Mouse (Mus musculus): ENCODE results near the gene Mlf1.

The Mlf1 gene

GRCm38 (mm10) chr3:67373872-67374271 is at the start of gene Mlf1:
Mlf1 (plus strand) TSS chr3:67374097.
- DNase-seq: peak; percentile 82

DNA sequence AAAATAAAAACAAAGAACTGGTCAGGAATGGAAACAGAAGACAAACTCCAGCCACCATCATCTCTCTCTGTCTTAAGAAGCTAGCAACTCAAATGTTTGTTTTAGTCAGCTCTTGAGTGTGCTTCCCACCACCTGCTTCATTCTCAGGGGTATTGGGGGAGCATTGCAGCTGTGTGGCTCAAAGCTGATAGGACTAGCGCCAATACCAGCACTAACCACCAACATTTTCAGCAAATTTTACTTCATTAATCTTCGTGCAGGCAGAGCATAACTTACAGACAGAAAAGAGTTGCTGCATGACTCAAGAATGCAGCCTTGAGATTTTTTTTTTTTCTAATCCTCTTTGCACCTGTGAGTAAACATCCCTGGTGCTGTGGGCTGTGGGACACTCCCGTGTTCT is 34.3 kb upstream of the Mlf1 start:
- no peak for DNase-seq

DNA sequence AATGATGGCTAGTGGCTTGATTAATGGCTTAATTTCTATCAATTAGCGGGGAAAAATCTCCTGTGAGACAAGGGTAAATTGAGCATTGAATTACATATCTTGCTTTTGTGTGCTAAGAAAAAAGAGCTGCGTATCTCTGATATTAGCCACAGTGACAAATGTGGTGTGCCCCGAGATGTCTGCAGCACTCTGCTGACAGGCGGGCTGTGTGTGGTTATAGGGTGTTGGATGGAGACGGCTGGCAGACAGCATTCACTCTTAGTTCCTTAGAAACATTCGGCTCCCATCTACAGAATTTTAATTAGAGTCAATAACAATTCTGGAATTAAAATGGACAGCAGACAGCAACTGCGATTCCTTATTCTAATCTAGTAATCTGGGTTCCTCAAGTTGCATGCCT is 33.0 kb upstream of the Mlf1 start:
- no peak for DNase-seq

GRCm38 (mm10) chr3:67343004-67343662 is 30.8 kb upstream of the Mlf1 start:
- DNase-seq: no peak

DNA sequence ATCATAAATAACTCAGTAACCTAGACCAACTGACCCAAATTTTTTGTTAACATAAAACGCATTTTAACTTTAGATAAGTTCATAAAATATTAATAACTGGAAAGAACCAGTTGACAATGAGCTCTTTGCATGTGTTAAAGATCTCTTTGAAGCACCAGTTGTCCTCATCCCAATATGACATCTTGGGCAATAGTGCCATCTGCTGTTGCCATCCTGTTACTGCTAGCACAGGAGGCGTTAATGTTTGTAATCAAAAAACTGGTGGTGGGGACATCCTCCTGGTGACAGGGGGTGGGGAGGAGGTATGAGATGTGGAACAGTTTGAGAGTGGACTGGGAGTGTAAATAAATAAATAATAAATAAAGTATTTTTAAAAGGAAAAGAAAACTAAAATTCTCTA is 29.3 kb upstream of the Mlf1 start:
- peak; percentile 32 for DNase-seq

DNA sequence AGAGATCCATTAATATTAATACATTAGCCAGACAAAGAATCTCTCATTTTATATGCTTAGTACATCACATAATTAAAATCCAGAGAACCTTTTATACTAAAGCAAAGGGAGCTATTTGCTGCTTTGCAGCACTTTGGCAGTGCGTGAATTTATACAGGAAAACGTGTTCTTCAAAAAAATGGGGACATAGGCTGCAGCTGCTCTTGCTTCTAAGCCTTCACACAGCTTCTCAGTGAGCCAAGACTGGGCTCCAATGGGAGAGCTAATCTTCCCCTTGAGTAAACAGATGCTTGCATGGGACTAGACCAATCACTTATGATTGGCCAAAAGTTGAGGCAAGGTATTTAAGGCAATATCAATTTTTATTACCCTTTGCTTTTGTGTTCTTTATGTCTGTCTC is 27.2 kb upstream of the Mlf1 start:
- no peak for DNase-seq

DNA sequence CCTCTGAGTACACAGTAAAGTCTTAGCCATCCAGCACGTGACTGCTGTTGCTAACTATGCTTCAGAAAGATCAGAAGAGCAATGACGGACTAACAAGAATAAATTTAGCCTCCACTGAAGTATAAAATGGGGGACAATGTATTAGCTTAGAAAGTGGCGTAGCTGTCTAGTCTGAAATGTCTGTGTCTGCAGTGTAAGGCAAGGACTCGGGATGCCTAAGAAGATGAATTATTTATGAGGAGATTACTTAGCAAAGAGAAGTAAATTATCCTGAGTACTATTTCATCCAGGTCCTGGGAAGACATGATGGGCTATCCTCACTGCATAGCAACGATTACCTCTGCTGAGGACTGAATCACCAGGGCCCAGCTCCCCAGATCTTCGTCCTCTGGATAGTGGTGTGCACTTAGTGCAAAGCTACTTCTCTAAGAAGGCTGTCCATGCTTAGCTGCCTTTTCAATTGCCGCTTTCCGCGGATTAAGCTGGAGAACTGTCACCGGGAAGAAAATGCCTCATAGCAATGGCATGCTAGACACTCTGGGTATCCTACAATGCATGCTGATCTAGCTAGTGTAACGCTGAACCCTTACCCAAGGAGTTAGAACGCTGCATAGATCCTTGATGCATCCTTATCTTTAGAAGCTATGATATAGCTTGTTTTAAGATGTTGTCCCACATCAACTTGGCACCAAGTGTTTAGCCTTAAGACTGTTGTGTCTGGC is 22.3 kb upstream of the Mlf1 start:
- no peak for DNase-seq

GRCm38 (mm10) chr3:67352128-67352762 is 21.7 kb upstream of the Mlf1 start:
- DNase-seq: peak; percentile 44

- no peak for DNase-seq
Observed at GRCm38 (mm10) chr3:67352763-67353149, 21.1 kb upstream of the Mlf1 start.

DNA sequence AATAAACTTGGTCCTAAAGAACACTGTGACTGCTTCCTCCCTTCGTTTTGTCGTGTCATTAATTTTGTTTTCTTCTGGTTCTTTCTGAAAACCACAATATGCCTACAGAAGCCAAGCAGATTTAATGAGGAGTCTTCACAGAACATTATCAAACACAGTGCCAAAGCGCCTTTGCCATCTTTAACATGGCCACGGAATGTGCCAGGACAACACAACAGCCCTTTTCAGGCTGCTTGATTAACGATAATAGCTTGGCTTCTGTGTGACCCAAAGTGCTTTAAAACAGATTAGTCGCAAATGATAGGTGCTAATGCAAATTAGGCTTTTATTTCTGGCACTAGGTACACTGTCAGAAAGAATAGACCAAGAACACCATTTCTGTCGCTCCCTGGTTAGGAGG is 15.5 kb upstream of the Mlf1 start:
- DNase-seq: no peak

- DNase-seq: no peak
Observed at GRCm38 (mm10) chr3:67366087-67366892, 7.6 kb upstream of the Mlf1 start.

- DNase-seq: no peak
Observed at GRCm38 (mm10) chr3:67367481-67367880, 6.4 kb upstream of the Mlf1 start.

- no peak for DNase-seq
Observed at GRCm38 (mm10) chr3:67369407-67370079, 4.4 kb upstream of the Mlf1 start.

- DNase-seq: no peak
Observed at GRCm38 (mm10) chr3:67372194-67372593, 1.7 kb upstream of the Mlf1 start.

DNA sequence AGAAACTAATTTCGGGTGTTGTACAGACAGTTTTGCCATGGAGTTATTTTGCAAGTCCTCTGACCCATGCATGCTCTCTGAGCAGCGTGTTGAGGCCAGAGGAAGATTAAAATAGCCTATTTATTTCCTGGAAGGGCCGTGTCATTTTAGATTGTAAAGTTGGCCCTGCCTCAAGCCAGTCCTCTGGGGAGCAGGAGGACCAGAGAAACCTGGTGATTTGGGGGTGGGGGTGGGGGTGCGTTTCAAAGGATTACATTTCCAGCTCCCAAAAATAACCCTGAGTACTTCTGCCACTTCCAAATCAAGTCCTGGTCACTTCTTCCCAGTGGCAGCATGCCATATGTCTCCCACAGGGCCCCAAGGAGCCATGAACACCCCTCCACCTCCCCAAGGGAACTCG is 1.1 kb upstream of the Mlf1 start:
- no peak for DNase-seq

GRCm38 (mm10) chr3:67374360-67374778 is 472 bp downstream of the Mlf1 start:
- DNase-seq: no peak

- no peak for DNase-seq
Observed at GRCm38 (mm10) chr3:67375063-67375462, 1.2 kb downstream of the Mlf1 start, which contains the start of gene Gm17402. Gm17402 (minus strand) TSS chr3:67375163.

- no peak for DNase-seq
Observed at GRCm38 (mm10) chr3:67378215-67378614, 4.3 kb downstream of the Mlf1 start.

GRCm38 (mm10) chr3:67429338-67429998 is 55.6 kb downstream of the Mlf1 start:
- no peak for DNase-seq

- DNase-seq: peak; percentile 89
Observed at GRCm38 (mm10) chr3:67429999-67430380, 56.1 kb downstream of the Mlf1 start, which contains the start of gene Gfm1. Gfm1 (plus strand) TSS chr3:67430096.

- no peak for DNase-seq
Observed at GRCm38 (mm10) chr3:67434011-67434410, 60.1 kb downstream of the Mlf1 start.

DNA sequence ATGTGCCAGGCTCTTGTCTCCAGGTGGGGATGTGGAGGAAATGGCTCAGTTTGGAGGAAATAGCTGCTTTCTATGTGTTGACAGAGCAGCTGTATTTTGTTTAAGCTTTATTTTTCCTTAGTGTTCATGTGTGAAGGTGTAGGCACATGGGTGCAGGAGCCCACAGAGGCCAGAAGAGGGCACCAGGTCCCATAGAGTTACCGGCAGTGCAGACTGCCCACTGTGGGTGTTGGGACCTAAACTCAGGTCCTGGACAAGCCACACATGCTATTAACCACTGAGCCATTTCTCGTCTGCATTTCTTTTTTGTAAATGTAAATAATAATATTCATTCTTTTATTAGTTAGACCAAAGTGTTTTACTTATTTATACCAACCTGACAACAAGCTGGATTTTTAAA is 73.2 kb downstream of the Mlf1 start:
- DNase-seq: no peak

All from cerebellum, adult 9-10 months (tissue).